Mouse (Mus musculus): ENCODE measurements around the gene Gm21970.
"Not testable (repeated sequence)": the region's sequence is repeated elsewhere in the genome, so short reads cannot be mapped to it uniquely, and the experiment has no call there.

Gene Gm21970

GRCm38 (mm10) chr16:91427461-91427860 lies 35.9 kb downstream of the Gm21970 start:
- in situ Hi-C loops (cut with MboI; ENCODE audit: unreplicated experiment in 2 of 2) = no loop called here

GRCm38 (mm10) chr16:91428259-91428865 lies 36.8 kb downstream of the Gm21970 start:
- in situ Hi-C loops (cut with MboI; ENCODE audit: unreplicated experiment in 2 of 2) = no loop called here

GRCm38 (mm10) chr16:91432720-91433328 lies 41.3 kb downstream of the Gm21970 start:
- in situ Hi-C loops (cut with MboI; ENCODE audit: unreplicated experiment in 2 of 2) = no loop called here

- in situ Hi-C loops (cut with MboI; ENCODE audit: unreplicated experiment in 2 of 2) = no loop called here
These were observed 41.9 kb downstream of the Gm21970 start for GRCm38 (mm10) chr16:91433329-91433933.

- in situ Hi-C loops (cut with MboI; ENCODE audit: unreplicated experiment in 2 of 2) = no loop called here
These were observed 42.6 kb downstream of the Gm21970 start for GRCm38 (mm10) chr16:91434119-91434518.

- in situ Hi-C loops (cut with MboI; ENCODE audit: unreplicated experiment in 2 of 2) = no loop called here
These were observed 46.6 kb downstream of the Gm21970 start for GRCm38 (mm10) chr16:91438081-91438480.

- in situ Hi-C loops (cut with MboI; ENCODE audit: unreplicated experiment in 2 of 2) = not testable (repeated sequence)
These were observed 47.1 kb downstream of the Gm21970 start for GRCm38 (mm10) chr16:91438599-91438998.

DNA sequence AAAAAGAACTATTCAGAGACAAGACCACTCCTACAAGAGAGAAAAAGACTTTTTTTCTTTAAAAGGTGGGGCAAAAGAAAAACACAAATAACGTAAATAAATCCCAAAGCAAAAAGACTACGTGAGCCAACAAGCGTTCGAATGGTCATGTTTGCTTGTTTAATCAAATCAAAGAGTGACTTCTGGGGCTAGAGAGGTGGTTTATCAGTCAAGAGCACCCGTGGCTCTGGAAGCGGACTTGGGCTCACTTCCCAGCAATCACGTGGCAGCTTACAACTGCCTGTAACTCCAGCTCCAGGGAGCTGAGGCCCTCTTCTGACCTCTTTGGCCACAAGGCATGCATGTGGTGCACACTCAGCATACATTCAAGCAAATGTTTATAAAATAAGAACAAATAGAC lies 49.8 kb downstream of the Gm21970 start:
- in situ Hi-C loops (cut with MboI; ENCODE audit: unreplicated experiment in 2 of 2) = no loop called here

DNA sequence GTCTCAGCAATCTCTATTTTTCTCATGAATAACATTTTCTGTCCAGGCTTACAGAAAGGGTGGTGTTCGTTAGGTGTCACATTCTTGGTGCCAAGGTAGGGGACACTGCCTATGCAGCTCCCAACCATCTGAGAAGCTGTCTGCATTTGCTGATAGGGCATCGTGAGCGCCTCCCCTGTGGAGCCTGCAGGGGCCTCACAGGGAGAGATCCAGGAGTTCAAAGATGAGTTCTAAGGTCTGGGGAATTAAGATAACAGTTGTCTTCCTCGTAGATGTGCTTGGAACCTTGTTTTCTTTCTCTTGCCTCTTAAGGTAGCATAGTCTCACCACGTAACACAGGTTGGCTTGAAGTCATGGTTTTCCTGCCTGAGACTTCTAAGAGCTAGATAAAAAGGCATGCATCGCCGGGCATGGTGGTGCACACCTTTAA lies 50.3 kb downstream of the Gm21970 start:
- in situ Hi-C loops (cut with MboI; ENCODE audit: unreplicated experiment in 2 of 2) = no loop called here

GRCm38 (mm10) chr16:91442446-91442845 lies 50.9 kb downstream of the Gm21970 start:
- in situ Hi-C loops (cut with MboI; ENCODE audit: unreplicated experiment in 2 of 2) = no loop called here

DNA sequence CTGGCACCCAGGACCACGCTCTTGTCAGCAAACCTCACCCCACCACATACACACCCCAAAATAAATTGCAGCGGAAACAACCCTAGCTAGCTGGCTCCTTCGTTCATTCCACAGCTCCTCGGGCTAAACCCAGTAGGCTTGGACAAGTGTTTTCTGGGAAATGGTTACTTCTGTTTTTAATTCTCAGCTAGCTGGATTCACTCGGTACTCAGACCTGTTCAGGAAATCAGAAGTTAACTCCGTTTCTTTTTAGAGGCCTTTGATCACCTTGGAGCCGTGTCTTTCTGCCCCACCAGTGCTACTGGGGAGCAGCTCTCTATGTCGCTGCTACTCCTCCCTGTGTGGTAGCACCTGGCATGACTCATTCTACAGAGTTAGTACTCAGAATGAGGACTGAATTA lies 51.7 kb downstream of the Gm21970 start:
- in situ Hi-C loops (cut with MboI; ENCODE audit: unreplicated experiment in 2 of 2) = no loop called here

- in situ Hi-C loops (cut with MboI; ENCODE audit: unreplicated experiment in 2 of 2) = no loop called here
These were observed 53.3 kb downstream of the Gm21970 start for GRCm38 (mm10) chr16:91444847-91445246.

GRCm38 (mm10) chr16:91445566-91445965 lies 54.0 kb downstream of the Gm21970 start:
- in situ Hi-C loops (cut with MboI; ENCODE audit: unreplicated experiment in 2 of 2) = no loop called here

DNA sequence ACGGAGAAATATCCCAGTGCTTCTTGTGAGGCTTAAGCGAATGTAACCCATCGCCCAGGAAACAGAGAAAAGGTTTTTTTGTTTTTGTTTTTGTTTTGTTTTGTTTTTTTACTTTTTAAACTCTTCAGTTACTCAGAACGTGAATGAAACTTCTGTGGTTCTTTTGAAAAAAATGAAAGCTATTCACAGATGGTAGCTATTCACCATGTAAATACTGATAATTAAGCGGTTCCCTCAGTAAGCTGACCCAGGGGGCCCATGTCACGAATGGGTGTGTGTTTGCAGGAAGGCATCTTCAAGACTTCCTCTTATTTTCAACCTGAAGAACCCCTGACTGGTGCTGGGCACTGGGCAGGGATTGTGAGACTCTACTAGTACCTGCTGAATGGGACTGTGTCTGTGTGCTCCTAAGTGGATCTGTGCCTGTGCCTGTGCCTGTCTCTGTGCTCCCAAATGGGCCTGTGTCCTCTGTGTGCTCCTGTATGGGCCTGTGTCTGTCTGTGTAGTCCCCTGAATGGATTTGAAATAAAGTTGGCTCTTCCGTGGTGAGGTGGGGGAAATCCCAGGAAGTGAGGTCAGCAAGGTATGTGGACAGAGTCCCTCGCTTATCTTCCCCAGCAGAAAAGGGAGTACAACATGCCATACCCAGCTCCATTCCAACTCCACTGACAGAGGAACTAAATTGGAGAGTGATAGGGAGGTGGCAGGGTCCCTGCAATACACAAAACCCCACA lies 55.4 kb downstream of the Gm21970 start:
- in situ Hi-C loops (cut with MboI; ENCODE audit: unreplicated experiment in 2 of 2) = no loop called here

DNA sequence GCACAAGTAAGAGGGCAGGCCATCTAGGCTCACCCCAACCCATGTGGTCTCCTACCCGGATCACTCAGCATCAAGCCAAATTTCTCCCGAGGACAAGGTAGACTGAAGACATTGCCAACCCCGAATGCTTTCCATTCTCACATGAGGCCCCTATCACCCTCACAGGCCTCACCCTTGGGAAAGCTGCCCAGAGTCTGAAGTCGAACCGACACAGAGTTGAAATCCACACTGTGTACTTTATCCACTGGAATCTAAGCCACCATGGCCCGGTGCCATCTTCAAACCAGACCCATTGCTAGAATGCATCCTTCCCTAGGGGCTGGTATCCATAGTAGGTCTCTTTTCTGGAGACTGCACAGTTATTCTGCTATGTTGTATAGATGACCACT lies 56.0 kb downstream of the Gm21970 start:
- in situ Hi-C loops (cut with MboI; ENCODE audit: unreplicated experiment in 2 of 2) = no loop called here

DNA sequence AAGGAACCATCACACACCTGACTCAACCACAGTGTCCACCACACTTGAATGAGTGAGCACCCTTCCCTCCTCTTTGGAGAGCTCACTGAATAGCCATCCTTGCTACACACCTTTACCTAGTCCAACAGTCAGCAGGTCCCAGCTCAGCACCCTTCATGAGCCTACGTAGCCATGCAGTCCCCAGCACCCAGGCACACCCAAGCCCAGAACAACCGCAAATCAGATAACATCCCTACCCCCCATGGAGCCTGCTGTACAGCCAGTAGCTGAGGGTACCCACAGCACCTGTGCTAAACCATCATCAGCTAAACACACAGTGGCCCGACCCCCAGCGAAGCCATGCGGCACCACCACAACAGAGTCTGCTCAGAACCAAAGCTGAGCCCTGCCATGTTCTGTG lies 56.6 kb downstream of the Gm21970 start:
- in situ Hi-C loops (cut with MboI; ENCODE audit: unreplicated experiment in 2 of 2) = no loop called here

- in situ Hi-C loops (cut with MboI; ENCODE audit: unreplicated experiment in 2 of 2) = no loop called here
These were observed 57.4 kb downstream of the Gm21970 start for GRCm38 (mm10) chr16:91448895-91449294.

DNA sequence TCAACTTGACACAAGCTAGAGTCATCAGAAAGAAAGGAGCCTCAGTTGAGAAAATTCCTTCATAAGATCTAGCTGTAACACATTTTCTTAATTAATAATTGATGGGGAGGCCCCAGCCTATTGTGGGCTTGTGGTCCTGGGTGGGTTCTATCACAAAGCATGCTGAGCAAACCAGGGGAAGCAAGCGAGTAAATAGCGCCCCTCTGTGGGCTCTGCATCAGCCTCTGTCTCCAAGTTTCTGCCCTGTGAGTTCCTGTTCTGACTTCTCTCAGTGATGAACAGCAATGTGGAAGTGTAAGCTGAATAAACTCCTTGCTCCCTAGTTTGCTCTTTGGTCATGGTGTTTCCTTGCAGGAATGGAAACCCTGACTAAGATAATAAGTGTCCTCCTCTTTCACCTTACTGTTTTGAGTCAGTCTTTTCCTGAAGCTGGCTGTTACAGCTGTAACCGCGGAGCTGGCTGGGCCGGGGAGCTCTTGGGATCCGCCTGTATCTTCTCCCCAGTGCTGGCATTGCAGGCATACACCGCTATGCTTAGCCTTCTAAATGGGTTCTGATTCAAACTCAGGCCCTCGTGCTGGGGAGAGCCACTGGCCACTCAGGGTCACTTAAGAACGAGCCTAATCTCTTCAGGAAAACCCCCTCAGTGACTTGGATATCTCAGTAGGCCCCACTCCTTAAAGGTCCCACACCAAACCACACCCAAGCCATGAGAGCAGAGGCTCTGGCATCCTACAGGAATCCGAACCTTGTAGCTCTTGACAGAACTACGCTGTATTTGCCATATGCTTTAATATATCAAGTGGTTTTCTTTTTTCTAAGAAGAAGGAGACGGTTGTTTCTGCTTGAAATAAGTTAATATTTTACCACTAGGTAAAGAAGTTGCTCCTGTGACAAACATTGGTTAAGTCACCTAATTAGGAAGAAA lies 58.9 kb downstream of the Gm21970 start:
- in situ Hi-C loops (cut with MboI; ENCODE audit: unreplicated experiment in 2 of 2) = loop anchor here (5.0 kb wide), 2 partner anchors 33 to 38 kb away; no protein-coding TSS in a partner anchor

DNA sequence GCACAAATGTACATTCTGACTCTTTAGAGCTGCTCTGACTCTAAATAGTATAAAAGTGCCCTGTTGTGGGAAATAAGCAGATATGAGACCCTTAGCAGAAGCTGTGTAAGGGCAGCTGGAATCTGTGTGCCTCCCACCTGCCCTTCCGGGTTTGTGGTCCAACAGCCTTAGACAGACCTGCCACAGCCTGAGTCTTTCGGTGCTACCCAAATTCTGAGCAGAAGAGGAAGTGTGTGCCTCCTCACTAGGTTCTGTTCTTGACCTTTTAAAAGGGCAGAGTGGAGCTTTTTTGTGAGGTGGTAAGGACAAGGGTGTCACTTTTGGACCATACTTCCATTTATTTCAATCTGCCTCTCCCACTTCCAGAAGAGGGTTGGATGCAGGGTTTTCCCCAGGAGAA lies 60.4 kb downstream of the Gm21970 start:
- in situ Hi-C loops (cut with MboI; ENCODE audit: unreplicated experiment in 2 of 2) = loop anchor here (5.0 kb wide), 2 partner anchors 35 to 40 kb away; no protein-coding TSS in a partner anchor

GRCm38 (mm10) chr16:91452363-91452896 lies 60.9 kb downstream of the Gm21970 start:
- in situ Hi-C loops (cut with MboI; ENCODE audit: unreplicated experiment in 2 of 2) = loop anchor here (5.0 kb wide), 2 partner anchors 35 to 40 kb away; no protein-coding TSS in a partner anchor

All from v-Abl transformed pro-B cells (cell line).